Mouse (Mus musculus) erythroblast, embryonic 14.5 days (primary cell): Measurements from ENCODE around the gene Pstpip1.

Source experiments
- GATA1 ChIP-seq: IDR thresholded peaks from 2 replicates; pipeline ENCODE4 v1.6.1; 2012; ENCODE audit warnings: low read length, inconsistent platforms, mixed read lengths
- TAL1 ChIP-seq: IDR thresholded peaks from 3 replicates; pipeline ENCODE4 v1.6.1; 2012; ENCODE audit warnings: low read length, inconsistent platforms, mixed read lengths

DNA sequence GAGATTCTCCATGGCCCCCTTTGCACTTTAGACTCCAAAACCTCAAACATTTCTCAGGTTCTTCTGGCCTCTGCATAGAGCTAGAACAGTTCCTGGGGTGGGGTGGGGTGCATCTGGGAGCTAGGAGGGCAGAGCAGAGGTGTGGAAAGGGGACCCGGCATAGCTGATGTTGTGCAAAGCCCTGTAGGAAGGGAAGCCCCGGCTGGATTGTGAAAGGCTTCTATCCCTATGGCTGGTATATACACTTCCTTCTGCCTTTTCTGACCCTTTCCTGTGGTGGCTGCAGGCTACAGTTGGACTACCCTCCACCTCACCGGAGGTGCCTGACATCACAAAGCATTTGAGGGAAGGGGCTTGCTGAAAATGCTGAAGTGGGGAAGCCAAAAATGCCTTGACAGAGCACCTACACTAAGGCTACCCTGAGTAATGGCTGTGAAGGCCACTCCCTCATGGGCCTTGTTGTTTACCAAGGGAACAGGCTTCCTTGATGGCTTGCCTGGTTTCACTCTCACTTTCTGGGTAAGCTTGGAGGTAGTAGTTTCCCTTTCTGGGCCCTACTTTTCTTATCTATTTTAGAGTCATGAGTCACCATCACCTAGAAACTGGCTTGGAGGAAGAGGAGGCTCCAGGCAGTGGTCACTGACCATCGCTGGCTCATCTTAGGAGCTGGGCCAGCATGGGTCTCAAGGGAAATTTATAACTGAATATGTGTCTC lies 8.0 kb downstream of the Pstpip1 start:
- no peak for TF ChIP-seq GATA1
- no peak for TF ChIP-seq TAL1
